Mouse (Mus musculus): ENCODE results near the gene Col26a1. TPM values are rescaled to one million over a fixed set of nuclear protein-coding genes. Genes with fewer than 3 reads are reported as not detected.
A peak's percentile ranks its signal among the peaks of the same experiment; 100 is the strongest.

Gene Col26a1
- not detected in 2 replicates for total RNA-seq (2017)

GRCm38 (mm10) chr5:136882788-136883439, at the start of gene Col26a1:
Gene Col26a1 (minus strand): TSS chr5:136883209.
- no peak for ATAC-seq (replicated peaks; ENCODE audit: low read depth, poor library complexity, severe bottlenecking)

GRCm38 (mm10) chr5:136931896-136932295, 48.9 kb upstream of the Col26a1 start:
- no peak for ATAC-seq (replicated peaks; ENCODE audit: low read depth, poor library complexity, severe bottlenecking)

DNA sequence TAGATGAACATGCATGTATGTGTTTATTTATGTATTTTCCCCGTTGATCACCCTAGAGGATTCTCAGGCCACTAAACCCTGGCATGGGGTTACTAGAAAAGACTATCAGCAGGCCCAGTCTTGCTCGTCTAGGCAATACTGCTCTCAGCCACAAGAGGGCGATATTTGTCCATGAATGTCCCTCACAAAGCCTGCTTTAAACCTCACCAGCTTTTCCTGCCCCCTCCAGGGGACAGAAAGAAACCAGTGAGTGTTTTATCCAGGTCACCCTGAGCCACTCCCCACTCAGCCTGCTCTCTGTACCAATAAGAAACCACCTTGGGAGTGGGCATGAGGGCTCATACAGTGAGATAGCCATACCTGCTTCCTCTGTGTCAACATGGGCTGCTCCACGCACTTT, 46.1 kb upstream of the Col26a1 start:
- peak; percentile 95 for ATAC-seq (replicated peaks; ENCODE audit: low read depth, poor library complexity, severe bottlenecking)

DNA sequence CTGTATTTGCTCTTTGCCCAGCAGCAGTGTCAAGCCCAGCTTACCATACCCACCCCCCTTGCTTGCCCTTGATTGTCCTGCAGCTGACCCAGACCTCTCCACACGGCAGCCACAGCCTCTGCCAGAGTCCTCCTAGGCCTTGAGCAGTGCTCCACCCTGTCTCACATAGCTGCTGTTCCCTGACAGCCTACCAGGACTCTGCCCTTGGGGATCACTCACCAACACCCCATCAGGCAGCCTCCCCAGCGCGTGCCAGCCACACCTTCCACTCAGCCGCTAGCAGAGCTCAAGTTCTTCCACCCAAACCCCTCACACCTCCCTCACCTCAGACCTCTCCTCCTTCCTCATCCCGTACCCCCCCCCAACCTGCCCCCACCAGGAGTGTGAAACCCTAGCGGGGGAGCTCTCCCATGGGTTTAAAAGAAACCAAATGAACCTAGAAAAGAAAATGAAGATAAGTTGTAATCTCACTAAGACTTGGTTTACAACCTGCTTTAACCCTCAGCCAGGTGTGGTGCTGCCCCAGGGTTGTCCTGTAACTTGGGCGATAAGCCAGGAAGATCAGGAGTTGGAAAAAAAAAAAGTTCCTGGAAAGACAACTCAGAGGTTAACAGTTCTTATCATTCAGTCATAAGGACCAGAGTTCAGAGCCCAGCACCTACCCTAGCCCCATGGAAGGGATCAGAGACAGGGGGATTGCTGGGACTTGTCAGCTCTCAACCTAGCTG, 40.9 kb upstream of the Col26a1 start:
- ATAC-seq (replicated peaks; ENCODE audit: low read depth, poor library complexity, severe bottlenecking), result no peak

- ATAC-seq (replicated peaks; ENCODE audit: low read depth, poor library complexity, severe bottlenecking), result no peak
Measured at GRCm38 (mm10) chr5:136922830-136923229, 39.8 kb upstream of the Col26a1 start.

GRCm38 (mm10) chr5:136919546-136920301, 36.7 kb upstream of the Col26a1 start:
- ATAC-seq (replicated peaks; ENCODE audit: low read depth, poor library complexity, severe bottlenecking), result 0 out of 2 replicates have a peak, but pooled peaks have one; percentile 19

GRCm38 (mm10) chr5:136918655-136919472, 35.9 kb upstream of the Col26a1 start:
- peak; percentile 96 for ATAC-seq (replicated peaks; ENCODE audit: low read depth, poor library complexity, severe bottlenecking)

GRCm38 (mm10) chr5:136917613-136918242, 34.7 kb upstream of the Col26a1 start:
- ATAC-seq (replicated peaks; ENCODE audit: low read depth, poor library complexity, severe bottlenecking), result no peak

DNA sequence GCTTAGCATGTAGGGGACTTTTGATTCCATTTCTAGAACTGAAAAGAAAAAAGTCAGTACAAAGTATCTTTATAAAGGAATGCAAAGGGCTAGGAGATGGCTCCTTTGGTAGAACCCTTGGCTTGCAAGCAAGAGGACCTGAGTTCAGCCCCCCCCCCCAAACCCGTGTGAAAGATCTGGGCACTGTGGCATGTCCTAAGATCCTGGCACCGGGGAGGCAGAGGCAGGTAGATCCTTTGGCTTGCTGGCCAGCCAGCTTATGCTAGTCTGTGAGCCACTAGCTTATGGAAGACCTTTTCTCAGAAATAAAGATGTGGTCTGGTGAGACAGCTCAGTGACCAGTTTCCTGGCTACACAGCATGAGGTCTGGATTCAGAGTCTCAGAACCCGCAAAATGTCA, 31.2 kb upstream of the Col26a1 start:
- no peak for ATAC-seq (replicated peaks; ENCODE audit: low read depth, poor library complexity, severe bottlenecking)

DNA sequence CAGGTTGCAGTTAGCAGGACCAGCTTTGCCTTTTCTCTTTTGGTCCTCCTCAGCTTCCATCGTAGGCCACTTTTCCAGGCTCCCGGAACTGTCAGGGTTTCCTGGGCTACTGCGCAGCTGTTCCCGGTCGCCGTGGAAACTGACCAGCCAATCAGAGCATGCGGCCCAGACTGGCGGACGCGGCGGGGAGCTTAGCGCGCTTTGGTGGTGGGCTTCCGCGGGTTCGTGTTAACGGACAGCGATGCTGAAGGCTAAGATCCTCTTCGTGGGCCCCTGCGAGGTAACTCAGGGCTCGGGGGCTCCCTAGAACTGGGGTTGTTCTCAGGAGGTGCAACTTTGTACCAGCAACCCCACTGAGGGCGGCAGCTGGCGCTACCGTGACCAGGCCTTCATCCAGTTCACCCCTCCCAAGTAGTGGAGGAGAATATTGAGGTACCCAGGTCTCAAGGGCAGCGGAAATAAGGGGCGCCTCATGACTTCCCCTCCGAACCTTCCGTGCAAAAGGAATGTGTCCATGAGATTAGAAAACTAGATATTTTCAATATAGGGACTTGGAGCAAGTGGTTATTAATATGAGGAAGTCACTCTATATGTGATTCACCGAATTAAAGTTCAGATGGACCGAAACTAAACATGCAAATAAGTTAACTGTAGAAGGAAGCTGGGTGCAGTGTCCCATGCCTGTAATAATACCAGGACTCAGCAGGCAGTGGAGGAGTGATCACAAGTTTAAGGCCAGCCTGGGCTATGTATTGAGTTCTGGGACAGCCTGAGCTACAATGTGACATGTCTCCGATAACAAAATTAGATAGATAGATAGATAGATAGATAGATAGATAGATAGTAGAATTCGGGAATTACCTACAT, 25.2 kb upstream of the Col26a1 start, which contains the start of gene Ift22:
Gene Ift22, plus strand, starts transcription at position 160 of the 867 bp plus-strand sequence.
- peak; percentile 96 for ATAC-seq (replicated peaks; ENCODE audit: low read depth, poor library complexity, severe bottlenecking)

DNA sequence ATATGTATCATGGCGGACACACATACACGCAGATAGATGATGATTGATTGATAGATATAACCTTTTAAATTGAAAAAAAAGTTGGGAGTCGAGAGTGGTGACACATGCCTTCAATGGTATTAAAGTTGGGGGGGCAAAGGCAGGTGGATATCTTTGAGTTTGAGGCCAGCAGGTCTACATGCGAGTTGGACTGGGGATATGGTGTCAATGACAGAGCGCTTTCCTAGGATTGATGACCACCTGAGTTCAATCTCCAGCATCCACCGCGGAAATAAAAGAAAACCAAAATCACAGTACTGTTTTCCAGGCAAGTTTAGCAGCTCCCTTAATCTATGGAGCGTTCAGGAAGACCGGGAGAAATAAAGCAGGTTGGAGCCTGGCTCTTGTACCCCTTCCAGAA, 24.6 kb upstream of the Col26a1 start:
- no peak for ATAC-seq (replicated peaks; ENCODE audit: low read depth, poor library complexity, severe bottlenecking)

GRCm38 (mm10) chr5:136905630-136906029, 22.6 kb upstream of the Col26a1 start:
- ATAC-seq (replicated peaks; ENCODE audit: low read depth, poor library complexity, severe bottlenecking), result no peak

- ATAC-seq (replicated peaks; ENCODE audit: low read depth, poor library complexity, severe bottlenecking), result no peak
Measured at GRCm38 (mm10) chr5:136904621-136905020, 21.6 kb upstream of the Col26a1 start.

DNA sequence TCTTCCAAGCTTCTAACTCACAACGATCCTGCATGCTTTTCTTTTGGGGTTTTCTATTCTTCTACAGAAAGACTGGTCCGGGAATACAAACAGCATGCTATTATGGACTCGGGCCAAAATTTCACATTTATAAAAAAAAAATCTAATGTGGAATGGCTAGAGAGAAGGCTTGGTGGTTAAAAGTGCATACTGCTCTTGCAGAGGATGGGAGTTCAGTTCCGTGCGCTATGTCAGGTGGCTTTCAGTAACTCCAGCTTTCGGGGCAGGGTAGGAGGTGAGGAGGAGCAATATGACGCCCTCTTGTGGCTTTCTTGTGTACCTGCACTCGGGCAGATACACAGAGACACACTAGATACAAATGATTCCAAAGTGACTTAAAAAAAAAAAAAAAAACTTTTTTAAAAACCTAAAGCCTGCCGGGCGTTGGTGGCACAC, 12.5 kb upstream of the Col26a1 start:
- ATAC-seq (replicated peaks; ENCODE audit: low read depth, poor library complexity, severe bottlenecking), result no peak

DNA sequence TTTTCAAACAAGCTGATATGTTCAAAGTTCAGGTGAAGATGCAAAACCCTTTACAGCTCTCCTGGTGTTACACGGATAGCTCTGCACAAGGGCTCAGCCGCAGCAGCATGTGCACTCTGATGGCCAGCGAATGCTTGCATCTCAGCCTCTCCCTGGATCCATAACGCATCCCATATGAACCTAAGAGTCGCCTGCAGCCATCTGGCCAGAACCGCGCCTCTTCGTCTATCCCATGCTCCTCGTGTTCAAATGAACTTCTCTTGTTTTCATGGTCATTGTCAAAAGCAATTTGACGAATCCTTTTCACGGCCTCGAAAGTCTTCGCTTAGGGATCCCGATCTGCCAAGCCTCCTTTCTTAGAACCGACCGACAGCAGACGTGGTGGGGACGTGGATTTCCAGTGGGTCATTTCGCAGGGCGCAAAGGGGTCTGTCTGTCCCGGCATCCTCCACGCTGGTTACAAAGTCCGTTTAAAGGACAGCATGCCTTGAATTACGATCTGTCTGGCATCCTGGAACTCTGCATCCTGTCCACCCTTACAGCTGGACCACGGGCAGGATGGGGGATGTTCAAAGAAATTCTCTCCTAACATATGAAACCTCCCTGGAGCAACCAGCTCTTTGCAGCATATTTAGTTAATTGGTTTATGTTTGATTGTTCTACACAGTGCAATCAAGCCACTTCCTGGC, 12.0 kb upstream of the Col26a1 start:
- no peak for ATAC-seq (replicated peaks; ENCODE audit: low read depth, poor library complexity, severe bottlenecking)

DNA sequence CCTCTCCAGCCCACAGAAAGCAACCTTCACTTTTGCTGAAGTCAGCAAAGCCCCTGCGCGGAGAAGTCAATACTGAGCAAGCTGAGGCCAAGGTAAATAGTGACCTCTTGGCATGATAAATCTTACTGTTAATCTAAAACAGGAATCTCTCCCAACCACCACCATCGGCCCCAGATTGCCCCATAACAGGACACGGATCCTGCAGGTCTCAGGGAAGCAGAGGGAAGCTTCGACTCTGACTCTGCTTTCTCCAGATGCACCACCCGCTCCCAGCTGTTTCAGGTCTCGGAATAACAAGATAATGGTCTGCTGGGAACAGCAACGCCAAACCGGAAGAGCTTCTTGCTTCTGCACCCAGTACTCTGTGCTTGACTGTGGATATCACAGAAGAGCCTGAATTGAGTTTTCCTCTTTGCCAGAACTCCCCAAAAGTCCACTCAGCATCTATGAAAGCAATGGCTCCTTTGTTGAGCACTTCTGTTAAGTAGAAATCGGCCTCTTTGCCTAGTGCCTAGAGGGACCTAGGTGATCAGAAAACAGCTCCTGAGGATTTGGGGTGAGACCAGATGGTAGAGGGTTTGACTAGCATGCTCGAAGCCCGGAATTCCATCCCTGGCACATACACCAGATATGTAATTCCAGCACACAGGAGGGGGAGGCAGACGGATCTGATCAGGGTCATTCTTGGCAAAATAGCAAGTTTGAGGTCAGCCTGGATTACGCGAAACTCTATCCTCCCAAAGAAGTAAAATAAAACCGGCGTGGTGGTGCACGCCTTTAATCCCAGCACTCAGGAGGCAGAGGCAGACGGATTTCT, 5.7 kb upstream of the Col26a1 start:
- ATAC-seq (replicated peaks; ENCODE audit: low read depth, poor library complexity, severe bottlenecking), result no peak

GRCm38 (mm10) chr5:136886957-136887356, 3.9 kb upstream of the Col26a1 start:
- no peak for ATAC-seq (replicated peaks; ENCODE audit: low read depth, poor library complexity, severe bottlenecking)

All from common myeloid progenitor, adult 5-6 weeks (primary cell).